Mouse (Mus musculus) embryonic fibroblast, embryonic 13.5 days (primary cell): ENCODE data around the gene Dbi.

Experiments
- CTCF ChIP-seq: IDR thresholded peaks from 2 replicates; pipeline ENCODE4 v1.5.1; 2011; ENCODE audit warnings: mild to moderate bottlenecking, control low read depth, low read length, moderate library complexity, borderline replicate concordance; ENCODE audit not compliant: insufficient read depth
- POLR2A ChIP-seq: IDR thresholded peaks from 2 replicates; pipeline ENCODE4 v1.6.1; 2011; ENCODE audit warnings: low read depth, mild to moderate bottlenecking, control low read depth, low read length, moderate library complexity

DNA sequence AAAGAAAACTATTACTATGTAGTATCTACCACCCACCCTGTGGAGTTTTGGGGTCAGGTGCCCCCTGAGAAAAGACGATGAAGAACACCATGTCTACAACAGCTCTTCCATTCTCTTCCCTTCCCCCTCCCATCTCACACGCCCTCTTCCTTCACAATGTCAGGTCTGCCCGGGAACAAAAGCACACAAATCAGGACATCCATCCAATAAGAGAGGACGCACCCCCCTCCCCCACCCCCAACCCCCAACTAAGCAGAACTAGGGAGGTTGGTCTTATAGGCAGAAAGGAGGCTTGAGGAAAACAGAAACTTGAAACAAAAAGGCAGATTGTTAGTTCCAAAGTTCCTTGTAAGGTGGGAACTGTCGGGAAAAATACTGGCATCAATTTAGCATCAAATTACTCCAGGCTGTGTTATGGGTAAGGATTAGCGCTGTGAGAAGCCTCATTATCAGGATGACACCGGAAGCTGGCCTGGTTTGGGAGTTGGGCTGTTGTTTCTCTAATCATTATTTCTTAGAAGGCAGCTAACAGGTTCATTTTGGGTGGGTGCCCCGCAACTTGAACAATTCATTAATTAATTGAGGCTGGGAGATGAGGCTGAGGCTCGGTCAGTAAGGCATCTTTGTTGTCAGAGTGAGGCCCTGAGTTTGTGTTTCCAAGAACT is 43.0 kb downstream of the Dbi start:
- no peak for TF ChIP-seq POLR2A
- TF ChIP-seq CTCF: no peak
